Mouse (Mus musculus): ENCODE results near the gene Syn2. TPM values are rescaled to one million over a fixed set of nuclear protein-coding genes. Genes with fewer than 3 reads are reported as not detected.
A peak's percentile ranks its signal among the peaks of the same experiment; 100 is the strongest.
"Not testable (repeated sequence)": the region's sequence is repeated elsewhere in the genome, so short reads cannot be mapped to it uniquely, and the experiment has no call there.

The Syn2 gene
- polyA plus RNA-seq, 1 experiment from 2014 or later = 1.3 TPM

- no peaks in the 10 kb centered on the region for H3K9me3 ChIP-seq (replicated peaks)
- no peak for DNase-seq (ENCODE audit: low spot score)
- no peaks in the 10 kb centered on the region for H3K36me3 ChIP-seq
- no peaks in the 10 kb centered on the region for H3K27me3 ChIP-seq (ENCODE audit: low read depth, poor library complexity, severe bottlenecking)
- H3K4me3 ChIP-seq = no peak overlapping the region
- WGBS = 88% methylated on average over 7 of the region's 7 CpGs
- H3K4me1 ChIP-seq = no peaks in the 10 kb centered on the region
- no peak overlapping the region for H3K27ac ChIP-seq (replicated peaks)
Measured at GRCm38 (mm10) chr6:115239335-115239734, 104.6 kb downstream of the Syn2 start.

DNA sequence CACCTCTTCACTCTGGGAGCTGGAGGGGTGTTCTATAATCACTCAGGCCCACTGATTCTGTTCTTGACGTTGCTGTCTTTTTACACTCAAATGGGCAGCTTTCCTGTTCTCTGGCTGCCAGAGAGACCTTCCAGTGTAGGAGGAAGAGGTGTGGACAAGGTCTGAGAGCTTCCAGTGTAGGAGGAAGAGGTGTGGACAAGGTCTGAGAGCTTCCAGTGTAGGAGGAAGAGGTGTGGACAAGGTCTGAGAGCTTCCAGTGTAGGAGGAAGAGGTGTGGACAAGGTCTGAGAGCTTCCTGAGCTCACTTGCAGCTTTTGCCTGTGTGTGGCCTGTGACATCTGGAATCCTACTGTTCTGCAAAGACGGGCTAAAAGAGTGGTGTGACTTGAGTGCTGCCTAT is 105.7 kb downstream of the Syn2 start:
- H3K4me1 ChIP-seq; H3K36me3 ChIP-seq; H3K27me3 ChIP-seq (ENCODE audit: low read depth, poor library complexity, severe bottlenecking); H3K4me3 ChIP-seq; DNase-seq (ENCODE audit: low spot score); H3K9me3 ChIP-seq (replicated peaks); H3K27ac ChIP-seq (replicated peaks): not testable (repeated sequence)
- 59% methylated on average over 2 of the region's 2 CpGs for WGBS

GRCm38 (mm10) chr6:115241131-115241699 is 106.5 kb downstream of the Syn2 start:
- DNase-seq (ENCODE audit: low spot score) = no peak
- H3K27me3 ChIP-seq (ENCODE audit: low read depth, poor library complexity, severe bottlenecking) = 0 out of 2 replicates have a peak, but pooled peaks cover 3% of the 10 kb centered on the region
- no peak overlapping the region for H3K4me3 ChIP-seq
- no peaks in the 10 kb centered on the region for H3K4me1 ChIP-seq
- 84% methylated on average over 3 of the region's 3 CpGs for WGBS
- H3K27ac ChIP-seq (replicated peaks) = no peak overlapping the region
- H3K36me3 ChIP-seq = no peaks in the 10 kb centered on the region
- no peaks in the 10 kb centered on the region for H3K9me3 ChIP-seq (replicated peaks)

- H3K4me1 ChIP-seq = no peaks in the 10 kb centered on the region
- WGBS = 85% methylated on average over 3 of the region's 3 CpGs
- H3K27me3 ChIP-seq (ENCODE audit: low read depth, poor library complexity, severe bottlenecking) = 0 out of 2 replicates have a peak, but pooled peaks cover 3% of the 10 kb centered on the region
- DNase-seq (ENCODE audit: low spot score) = no peak
- no peaks in the 10 kb centered on the region for H3K36me3 ChIP-seq
- H3K4me3 ChIP-seq = no peak overlapping the region
- H3K9me3 ChIP-seq (replicated peaks) = no peaks in the 10 kb centered on the region
- H3K27ac ChIP-seq (replicated peaks) = no peak overlapping the region
Measured at GRCm38 (mm10) chr6:115241939-115242338, 107.2 kb downstream of the Syn2 start.

- WGBS = 78% methylated on average over 2 of the region's 2 CpGs
- Histone ChIP-seq H3K27me3 (ENCODE audit: low read depth, poor library complexity, severe bottlenecking) (0 out of 2 replicates have a peak, but pooled peaks cover 3% of the 10 kb centered on the region), H3K27ac (replicated peaks) (no peak overlapping the region), H3K36me3 (no peaks in the 10 kb centered on the region), H3K4me3 (no peak overlapping the region), H3K9me3 (replicated peaks) (no peaks in the 10 kb centered on the region), H3K4me1 (peaks cover 16% of the 10 kb centered on the region)
- no peak for DNase-seq (ENCODE audit: low spot score)
Measured at GRCm38 (mm10) chr6:115244222-115244621, 109.5 kb downstream of the Syn2 start.

DNA sequence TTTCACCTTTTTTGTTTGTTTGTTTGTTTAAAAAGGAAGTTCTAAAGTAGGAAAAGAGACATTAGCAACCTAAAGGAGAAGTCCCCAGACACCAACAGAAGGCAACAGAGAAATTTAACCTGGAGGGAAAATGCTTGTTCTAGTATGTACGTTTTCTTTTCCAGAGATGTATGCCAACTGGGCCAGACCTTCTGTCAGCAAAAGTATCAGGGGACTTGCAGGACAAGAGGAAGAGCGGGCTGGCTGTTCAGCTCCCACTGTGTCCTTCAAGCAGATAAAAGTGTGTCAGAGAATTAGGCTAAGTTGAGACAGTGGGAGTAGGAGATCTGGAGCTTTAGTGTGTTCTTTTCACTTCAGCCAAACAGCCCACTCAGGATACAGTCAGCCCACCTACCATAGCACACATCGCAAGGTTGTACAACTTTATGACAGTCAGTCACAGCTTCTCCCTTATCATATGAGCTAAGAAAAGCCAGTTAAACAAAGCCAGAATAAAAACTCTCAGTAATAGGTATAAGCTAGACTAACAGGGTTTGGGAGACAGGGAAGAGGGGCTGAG is 110.9 kb downstream of the Syn2 start:
- no peak for DNase-seq (ENCODE audit: low spot score)
- 88% methylated on average over 3 of the region's 3 CpGs for WGBS
- Histone ChIP-seq H3K36me3 (no peaks in the 10 kb centered on the region), H3K9me3 (replicated peaks) (no peaks in the 10 kb centered on the region), H3K4me1 (peaks cover 16% of the 10 kb centered on the region), H3K27ac (replicated peaks) (no peak overlapping the region), H3K4me3 (no peak overlapping the region), H3K27me3 (ENCODE audit: low read depth, poor library complexity, severe bottlenecking) (peaks cover 14% of the 10 kb centered on the region)

DNA sequence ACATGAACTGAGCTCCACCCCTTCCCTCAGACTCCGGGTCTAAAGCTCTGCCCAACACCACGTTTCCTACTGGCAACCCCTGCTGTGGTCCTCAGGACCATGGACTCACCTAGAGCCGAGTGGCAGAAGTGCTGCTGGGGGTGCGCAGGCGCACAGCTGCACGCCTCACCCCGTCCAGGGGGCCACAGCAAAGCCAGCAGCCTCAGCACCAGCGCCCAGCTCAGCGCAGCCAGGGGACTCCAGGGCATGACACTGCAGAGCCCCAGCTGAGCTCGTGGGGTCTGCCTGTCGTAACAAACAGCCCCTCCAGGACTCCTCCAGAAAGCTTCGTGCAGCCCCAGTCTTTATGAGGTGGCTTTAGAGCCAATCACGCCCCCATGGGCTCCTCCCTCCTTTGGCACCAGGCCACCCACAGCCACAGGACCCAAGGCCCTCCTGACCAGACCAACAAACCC is 116.9 kb downstream of the Syn2 start:
- DNase-seq (ENCODE audit: low spot score) = peak; percentile 24

DNA sequence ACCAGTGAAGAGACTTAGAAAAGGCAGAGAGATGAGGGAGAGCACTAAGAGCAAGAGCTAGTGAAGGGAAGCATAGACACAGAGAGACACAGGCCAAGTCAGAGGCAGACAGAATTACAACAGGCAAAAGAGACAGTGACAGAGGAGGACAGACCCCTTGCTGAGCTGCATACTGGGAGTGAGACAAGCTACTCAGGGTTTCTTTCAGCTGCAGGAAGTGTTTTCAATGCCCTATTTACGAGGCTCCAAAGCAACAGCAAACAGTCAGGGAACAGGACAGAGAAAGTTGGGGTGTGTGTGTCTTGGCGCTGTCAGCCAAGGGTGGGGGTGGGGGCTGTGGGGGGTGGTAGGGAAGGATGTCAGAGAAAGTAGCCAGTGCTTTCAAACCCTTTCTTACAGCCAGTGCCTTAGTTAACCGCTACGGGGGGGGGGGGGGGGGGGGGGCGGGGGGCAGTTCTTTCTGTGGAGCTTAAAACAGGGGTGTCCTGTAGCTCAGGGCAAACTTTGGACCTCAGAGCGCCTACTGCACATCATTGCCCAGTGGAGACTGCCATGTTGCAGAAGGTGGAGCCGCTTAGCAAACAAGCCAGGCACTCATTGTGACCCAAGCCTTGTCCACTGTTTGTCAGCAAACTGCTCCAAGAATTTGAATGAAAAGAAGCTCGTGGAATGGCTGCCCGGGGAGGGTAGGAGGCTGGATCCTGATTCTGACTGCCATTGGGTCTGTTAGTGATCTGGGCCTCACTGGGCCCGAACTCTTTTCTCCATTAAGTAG is 117.6 kb downstream of the Syn2 start, which contains the start of gene Timp4:
Gene Timp4 (minus strand): TSS at position 107 of the 775 bp plus-strand sequence.
- 20% methylated on average over 8 of the region's 10 CpGs for WGBS
- DNase-seq (ENCODE audit: low spot score) = no peak
- Histone ChIP-seq H3K27me3 (ENCODE audit: low read depth, poor library complexity, severe bottlenecking) (peaks cover 28% of the 10 kb centered on the region), H3K4me3 (peak within 1 kb of the TSS; percentile 26), H3K4me1 (peaks cover 31% of the 10 kb centered on the region), H3K27ac (replicated peaks) (peak within 1 kb of the TSS; percentile 33; the same call in 1 of the 2 replicates), H3K9me3 (replicated peaks) (no peaks in the 10 kb centered on the region), H3K36me3 (no peaks in the 10 kb centered on the region)

More for the DNA sequence above, 116.9 kb downstream of the Syn2 start:
- Histone ChIP-seq H3K4me1 (peaks cover 35% of the 10 kb centered on the region), H3K36me3 (no peaks in the 10 kb centered on the region), H3K9me3 (replicated peaks) (no peaks in the 10 kb centered on the region), H3K27ac (replicated peaks) (peak overlapping the region; percentile 18; the same call in 1 of the 2 replicates), H3K4me3 (peak overlapping the region; percentile 26), H3K27me3 (ENCODE audit: low read depth, poor library complexity, severe bottlenecking) (peaks cover 28% of the 10 kb centered on the region)
- 3% methylated on average over 13 of the region's 13 CpGs for WGBS

DNA sequence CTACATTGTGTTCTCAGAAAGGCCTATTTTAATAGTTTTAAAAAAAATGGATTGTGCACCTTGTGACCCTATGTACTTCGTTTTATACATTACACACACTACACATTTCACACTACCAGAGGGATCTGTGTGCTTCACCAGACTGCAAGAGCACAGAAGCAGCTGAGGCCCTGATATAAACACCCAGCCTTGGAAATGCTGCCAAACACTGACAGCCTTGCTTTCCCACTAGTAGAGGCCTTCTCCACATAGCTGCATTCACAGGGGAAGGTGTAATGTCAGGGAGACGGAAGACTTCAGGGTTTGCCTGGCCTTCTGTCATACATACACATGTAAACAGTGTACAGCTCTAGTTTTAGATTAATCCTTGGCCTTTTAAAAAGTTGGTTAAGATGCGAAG is 120.5 kb downstream of the Syn2 start:
- Histone ChIP-seq H3K4me1 (peaks cover 18% of the 10 kb centered on the region), H3K36me3 (no peaks in the 10 kb centered on the region), H3K27ac (replicated peaks) (no peak overlapping the region), H3K4me3 (no peak overlapping the region), H3K27me3 (ENCODE audit: low read depth, poor library complexity, severe bottlenecking) (peaks cover 21% of the 10 kb centered on the region), H3K9me3 (replicated peaks) (no peaks in the 10 kb centered on the region)
- no peak for DNase-seq (ENCODE audit: low spot score)
- WGBS = 91% methylated on average over 3 of the region's 3 CpGs

DNA sequence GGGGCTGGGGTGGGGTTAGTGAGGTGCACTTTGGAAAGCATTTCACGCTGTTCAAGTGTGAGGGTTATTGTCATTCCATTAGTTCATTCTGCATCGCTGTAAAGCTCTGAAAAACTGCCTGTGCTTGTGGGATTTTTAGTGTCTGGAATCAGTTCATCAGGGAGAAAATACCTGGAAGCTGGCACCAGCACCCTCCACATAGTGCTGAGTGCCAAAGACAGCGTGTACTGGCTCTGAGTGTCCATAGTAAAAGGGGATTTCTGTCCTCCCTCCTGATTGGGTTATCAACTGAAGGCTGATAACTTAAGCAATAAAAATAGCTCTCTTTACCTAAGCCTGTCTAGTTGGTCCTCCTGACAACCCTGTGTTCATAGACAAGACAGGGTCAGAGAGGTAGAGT is 125.8 kb downstream of the Syn2 start:
- Histone ChIP-seq H3K9me3 (replicated peaks) (no peaks in the 10 kb centered on the region), H3K4me1 (no peaks in the 10 kb centered on the region), H3K36me3 (no peaks in the 10 kb centered on the region), H3K27me3 (ENCODE audit: low read depth, poor library complexity, severe bottlenecking) (no peaks in the 10 kb centered on the region), H3K4me3 (no peak overlapping the region), H3K27ac (replicated peaks) (no peak overlapping the region)
- DNase-seq (ENCODE audit: low spot score) = no peak
- 86% methylated on average over 3 of the region's 3 CpGs for WGBS

- Histone ChIP-seq H3K9me3 (replicated peaks) (no peaks in the 10 kb centered on the region), H3K4me1 (peaks cover 11% of the 10 kb centered on the region), H3K4me3 (no peak overlapping the region), H3K36me3 (no peaks in the 10 kb centered on the region), H3K27ac (replicated peaks) (no peak overlapping the region), H3K27me3 (ENCODE audit: low read depth, poor library complexity, severe bottlenecking) (no peaks in the 10 kb centered on the region)
- no peak for DNase-seq (ENCODE audit: low spot score)
- WGBS = 91% methylated on average over 5 of the region's 5 CpGs
Measured at GRCm38 (mm10) chr6:115266791-115267190, 132.1 kb downstream of the Syn2 start.

- no peaks in the 10 kb centered on the region for H3K9me3 ChIP-seq (replicated peaks)
- no peaks in the 10 kb centered on the region for H3K36me3 ChIP-seq
- 69% methylated on average over 2 of the region's 2 CpGs for WGBS
Measured at GRCm38 (mm10) chr6:115267916-115268315, 133.2 kb downstream of the Syn2 start.

More at GRCm38 (mm10) chr6:115267916-115268315, 133.2 kb downstream of the Syn2 start:
- no peaks in the 10 kb centered on the region for H3K27me3 ChIP-seq (ENCODE audit: low read depth, poor library complexity, severe bottlenecking)
- H3K4me1 ChIP-seq = peaks cover 16% of the 10 kb centered on the region
- H3K27ac ChIP-seq (replicated peaks) = no peak overlapping the region
- DNase-seq (ENCODE audit: low spot score) = peak; percentile 56
- no peak overlapping the region for H3K4me3 ChIP-seq
